Comparison of ENCODE assay signal across 33 mouse cellular contexts in genomic region chr3:96540740-96541139, GRCm38 (mm10). TPM values are rescaled to one million over a fixed set of nuclear protein-coding genes. Genes with fewer than 3 reads are reported as not detected.
"Had no signal": no experiment of that assay in that cellular context is flagged by ENCODE, and none has a peak within 500 bp of the region (broad histone marks: within the 10 kb centered on the region; RNA-seq: fewer than 3 reads in every experiment).

No protein-coding gene starts in this region.

- ATAC-seq: forebrain, embryonic 13.5 days; forebrain, embryonic 14.5 days; forebrain, embryonic 15.5 days; forebrain, embryonic 16.5 days; forebrain, postnatal 0 days had no signal

- H3K4me1 ChIP-seq: embryonic facial prominence, embryonic 15.5 days; forebrain, embryonic 12.5 days; forebrain, embryonic 13.5 days had no signal

- H3K4me3 ChIP-seq: embryonic facial prominence, embryonic 10.5 days; embryonic facial prominence, embryonic 12.5 days; embryonic facial prominence, embryonic 13.5 days; embryonic facial prominence, embryonic 15.5 days; erythroblast, embryonic 14.5 days; forebrain, embryonic 10.5 days; forebrain, embryonic 12.5 days; forebrain, embryonic 13.5 days; forebrain, embryonic 15.5 days; gastrocnemius, adult 2 months; heart, adult 2 months had no signal

- H3K9me3 ChIP-seq: embryonic facial prominence, embryonic 10.5 days; embryonic facial prominence, embryonic 12.5 days; embryonic facial prominence, embryonic 13.5 days; embryonic facial prominence, embryonic 15.5 days; forebrain, embryonic 10.5 days; forebrain, embryonic 12.5 days; forebrain, embryonic 13.5 days; forebrain, embryonic 15.5 days had no signal

- H3K27ac ChIP-seq: embryonic facial prominence, embryonic 12.5 days; embryonic facial prominence, embryonic 13.5 days; embryonic facial prominence, embryonic 15.5 days; forebrain, embryonic 12.5 days; forebrain, embryonic 13.5 days; forebrain, embryonic 15.5 days; gastrocnemius, adult 2 months; heart, adult 2 months had no signal

- H3K4me2 ChIP-seq: embryonic facial prominence, embryonic 12.5 days; embryonic facial prominence, embryonic 13.5 days; embryonic facial prominence, embryonic 15.5 days; forebrain, embryonic 12.5 days; forebrain, embryonic 13.5 days; forebrain, embryonic 15.5 days had no signal

- H3K9ac ChIP-seq: embryonic facial prominence, embryonic 12.5 days; embryonic facial prominence, embryonic 13.5 days; embryonic facial prominence, embryonic 15.5 days; forebrain, embryonic 12.5 days; forebrain, embryonic 13.5 days; forebrain, embryonic 15.5 days; forebrain, postnatal 0 days had no signal

- H3K27me3 ChIP-seq: embryonic facial prominence, embryonic 12.5 days; embryonic facial prominence, embryonic 13.5 days; forebrain, embryonic 15.5 days had no signal

- H3K36me3 ChIP-seq: embryonic facial prominence, embryonic 10.5 days; embryonic facial prominence, embryonic 12.5 days; embryonic facial prominence, embryonic 13.5 days; embryonic facial prominence, embryonic 15.5 days; forebrain, embryonic 10.5 days; forebrain, embryonic 12.5 days; forebrain, embryonic 15.5 days had no signal

- DNase-seq: cerebellum, adult 8-10 months; cerebellum, adult 9-10 months; cerebellum, adult 9-11 months; cerebellum, postnatal 14 days; cerebellum, postnatal 25 days; cerebellum, postnatal 36 days; forebrain, postnatal 0 days; gastrocnemius, adult 2 months; gastrocnemius, postnatal 10 days; gastrocnemius, postnatal 14 days; gastrocnemius, postnatal 25 days; gastrocnemius, postnatal 36 days; heart, adult 11 months; heart, adult 18-20 months; heart, adult 2 months had no signal

RNA-seq across cellular contexts. Expression of gene Hfe2, which starts 15.8 kb away (rescaled TPM):
- total RNA-seq: common myeloid progenitor, adult 5-6 weeks; granulocyte monocyte progenitor cell, adult 5-6 weeks had no signal
- polyA plus RNA-seq: erythroblast, embryonic 14.5 days had no signal

RNA-seq across cellular contexts. Expression of gene Gm16253, which starts 36.0 kb away (rescaled TPM):
- total RNA-seq: common myeloid progenitor, adult 5-6 weeks; forebrain, postnatal 0 days; granulocyte monocyte progenitor cell, adult 5-6 weeks had no signal
- polyA plus RNA-seq: cortical plate, adult 2 months; embryonic facial prominence, embryonic 11.5 days; embryonic facial prominence, embryonic 14.5 days; erythroblast, embryonic 14.5 days; forebrain, embryonic 14.5 days; forebrain, postnatal 0 days; frontal cortex, adult 2 months; gonadal fat pad, adult 2 months; heart, adult 2 months had no signal

RNA-seq across cellular contexts. Expression of gene Ankrd34a, which starts 55.7 kb away (rescaled TPM):
- total RNA-seq: common myeloid progenitor, adult 5-6 weeks; granulocyte monocyte progenitor cell, adult 5-6 weeks had no signal
- polyA plus RNA-seq: erythroblast, embryonic 14.5 days had no signal
